Mouse (Mus musculus) heart, embryonic 14.5 days (tissue): ENCODE results near the gene Clstn3. TPM values are rescaled to one million over a fixed set of nuclear protein-coding genes. Genes with fewer than 3 reads are reported as not detected.
"Not testable (repeated sequence)": the region's sequence is repeated elsewhere in the genome, so short reads cannot be mapped to it uniquely, and the experiment has no call there.

Experiments used
- ATAC-seq: fragments of 200-750 bp; cut with Nextera tagmentation; 2 replicates; pipeline ENCODE4 v1.8.0; 2017; ENCODE audit warnings: low read depth, moderate TSS enrichment; ENCODE audit not compliant: insufficient number of reproducible peaks, insufficient read depth, low FRiP score
- H3K27ac ChIP-seq, 2 experiments: fragments of 200-500 bp in 1 of 2; fragments of 300-500 bp in 1 of 2; sonication (generic) in 1 of 2; replicated peaks in 1 of 2; 2 replicates each; pipeline ENCODE4 v1.5.1; 2012 to 2014; ENCODE audit warnings: low read depth in 2 of 2, low read length in 2 of 2, control low read depth in 1 of 2, mild to moderate bottlenecking in 1 of 2, mixed read lengths in 1 of 2; ENCODE audit not compliant: control insufficient read depth in 1 of 2, insufficient read depth in 1 of 2
- H3K27me3 ChIP-seq: fragments of 300-500 bp; sonication (generic); 2 replicates; pipeline ENCODE4 v1.6.1; 2014; ENCODE audit warnings: mild to moderate bottlenecking, low read length, control low read depth; ENCODE audit not compliant: control insufficient read depth, insufficient read depth
- H3K36me3 ChIP-seq: fragments of 300-500 bp; sonication (generic); 2 replicates; pipeline ENCODE4 v1.6.1; 2014; ENCODE audit warnings: mild to moderate bottlenecking, control low read depth, low read length, mixed read lengths; ENCODE audit not compliant: control insufficient read depth, insufficient read depth
- H3K4me1 ChIP-seq, 2 experiments: fragments of 200-500 bp in 1 of 2; fragments of 300-500 bp in 1 of 2; sonication (generic) in 1 of 2; 2 replicates each; pipeline ENCODE4 v1.6.1; 2012 to 2014; ENCODE audit warnings: low read length in 2 of 2, control low read depth in 1 of 2, mixed read lengths in 1 of 2; ENCODE audit not compliant: control insufficient read depth in 2 of 2, insufficient read depth in 2 of 2
- H3K4me2 ChIP-seq: fragments of 300-500 bp; sonication (generic); 2 replicates; pipeline ENCODE4 v1.6.1; 2014; ENCODE audit warnings: mild to moderate bottlenecking, low read length
- H3K4me3 ChIP-seq, 2 experiments: fragments of 200-500 bp in 1 of 2; fragments of 300-500 bp in 1 of 2; sonication (generic) in 1 of 2; 2 replicates each; pipeline ENCODE4 v1.5.1; 2012 to 2014; ENCODE audit warnings: low read length in 2 of 2, mild to moderate bottlenecking in 2 of 2, control low read depth in 1 of 2, low read depth in 1 of 2, moderate library complexity in 1 of 2; ENCODE audit not compliant: control insufficient read depth in 1 of 2, insufficient read depth in 1 of 2
- H3K9ac ChIP-seq: fragments of 300-500 bp; sonication (generic); 2 replicates; pipeline ENCODE4 v1.6.1; 2014; ENCODE audit warnings: mild to moderate bottlenecking, low read length
- H3K9me3 ChIP-seq: fragments of 300-500 bp; sonication (generic); 2 replicates; pipeline ENCODE4 v1.6.1; 2016; ENCODE audit warnings: low read length, control low read depth; ENCODE audit not compliant: control insufficient read depth
- WGBS: fragments of 180-500 bp; shearing (Covaris S2); extraction: QIAGEN DNeasy Blood & Tissue Kit; methylation state at CpG from one replicate; pipeline ENCODE4 v1.1.7; 2014; 5-methylcytosine and 5-hydroxymethylcytosine counted together
- polyA plus RNA-seq: library from polyadenylated mRNA; unstranded; fragments of >200 nt; fragmentation: Nextera tagmentation; extraction: Ambion mirVana; gene quantifications from 2 replicates; pipeline ENCODE4 v1.2.1, GENCODE M21; 2014

Clstn3 gene
- polyA plus RNA-seq, 1 experiment from 2014 or later: 1.5 TPM

- Histone ChIP-seq H3K4me2 (no peak overlapping the region), H3K27me3 (no peaks in the 10 kb centered on the region), H3K4me1 (peaks cover 0 to 5% of the 10 kb centered on the region in 2 experiments; a peak in 2 of 4 replicates), H3K9ac (no peak overlapping the region), H3K4me3 (no peak overlapping the region), H3K27ac (no peak overlapping the region), H3K36me3 (no peaks in the 10 kb centered on the region), H3K9me3 (no peaks in the 10 kb centered on the region)
- 69% methylated on average over 4 of the region's 4 CpGs for WGBS
- no peak for ATAC-seq
These were observed 24.4 kb upstream of the Clstn3 start for GRCm38 (mm10) chr6:124488952-124489351.

- 52% methylated on average over 2 of the region's 2 CpGs for WGBS
- H3K4me2 ChIP-seq: no peak overlapping the region
- H3K36me3 ChIP-seq: no peaks in the 10 kb centered on the region
- no peak overlapping the region for H3K9ac ChIP-seq
- H3K27ac ChIP-seq: no peak overlapping the region
- no peaks in the 10 kb centered on the region for H3K9me3 ChIP-seq
- peaks cover 0 to 3% of the 10 kb centered on the region in 2 experiments; a peak in 1 of 4 replicates for H3K4me1 ChIP-seq
- no peak overlapping the region for H3K4me3 ChIP-seq
- H3K27me3 ChIP-seq: no peaks in the 10 kb centered on the region
- ATAC-seq: no peak
These were observed 22.9 kb upstream of the Clstn3 start for GRCm38 (mm10) chr6:124487509-124487908.

GRCm38 (mm10) chr6:124485414-124486144 is 21.0 kb upstream of the Clstn3 start:
- no peak for ATAC-seq

GRCm38 (mm10) chr6:124484851-124485250 is 20.3 kb upstream of the Clstn3 start:
- Histone ChIP-seq H3K27ac (no peak overlapping the region), H3K4me2 (no peak overlapping the region), H3K4me3 (no peak overlapping the region), H3K36me3 (no peaks in the 10 kb centered on the region), H3K4me1 (peaks cover 0 to 3% of the 10 kb centered on the region in 2 experiments; a peak in 1 of 4 replicates), H3K9ac (no peak overlapping the region), H3K27me3 (no peaks in the 10 kb centered on the region), H3K9me3 (no peaks in the 10 kb centered on the region)
- WGBS: 84% methylated on average over 7 of the region's 7 CpGs
- ATAC-seq: no peak

More at GRCm38 (mm10) chr6:124485414-124486144, 21.0 kb upstream of the Clstn3 start:
- H3K4me3 ChIP-seq: 0 out of 4 replicates have a peak overlapping the region, but pooled peaks of 1 of the 2 experiments have one; percentile 13
- H3K27me3 ChIP-seq: no peaks in the 10 kb centered on the region
- 27% methylated on average over 21 of the region's 21 CpGs for WGBS
- peak overlapping the region; percentile 53 for H3K4me2 ChIP-seq
- H3K27ac ChIP-seq: no peak overlapping the region
- no peaks in the 10 kb centered on the region for H3K9me3 ChIP-seq
- no peaks in the 10 kb centered on the region for H3K36me3 ChIP-seq
- H3K9ac ChIP-seq: 0 out of 2 replicates have a peak overlapping the region, but pooled peaks have one; percentile 16
- peaks cover 0 to 3% of the 10 kb centered on the region in 2 experiments; a peak in 1 of 4 replicates for H3K4me1 ChIP-seq

GRCm38 (mm10) chr6:124483831-124484230 is 19.2 kb upstream of the Clstn3 start:
- not testable (repeated sequence) for H3K36me3 ChIP-seq, H3K4me1 ChIP-seq, ATAC-seq, H3K4me3 ChIP-seq, H3K27ac ChIP-seq, H3K4me2 ChIP-seq, H3K9me3 ChIP-seq, H3K9ac ChIP-seq, H3K27me3 ChIP-seq
- 84% methylated on average over 3 of the region's 3 CpGs for WGBS

- no peak for ATAC-seq
- Histone ChIP-seq H3K27me3 (no peaks in the 10 kb centered on the region), H3K36me3 (no peaks in the 10 kb centered on the region), H3K4me1 (peaks cover 8 to 14% of the 10 kb centered on the region in 2 experiments), H3K27ac (no peak overlapping the region), H3K9ac (no peak overlapping the region), H3K4me3 (no peak overlapping the region), H3K9me3 (no peaks in the 10 kb centered on the region), H3K4me2 (no peak overlapping the region)
- 24% methylated on average over 6 of the region's 6 CpGs for WGBS
These were observed 17.0 kb upstream of the Clstn3 start for GRCm38 (mm10) chr6:124481571-124481970.

- no peaks in the 10 kb centered on the region for H3K36me3 ChIP-seq
- no peak overlapping the region for H3K4me2 ChIP-seq
- H3K9ac ChIP-seq: no peak overlapping the region
- no peak overlapping the region for H3K4me3 ChIP-seq
- no peaks in the 10 kb centered on the region for H3K27me3 ChIP-seq
- H3K9me3 ChIP-seq: no peaks in the 10 kb centered on the region
- no peak overlapping the region for H3K27ac ChIP-seq
- 50% methylated on average over 4 of the region's 4 CpGs for WGBS
- peaks cover 8 to 13% of the 10 kb centered on the region in 2 experiments for H3K4me1 ChIP-seq
- no peak for ATAC-seq
These were observed 15.7 kb upstream of the Clstn3 start for GRCm38 (mm10) chr6:124480295-124480694.
